Mouse (Mus musculus): ENCODE results near the gene Pigx. TPM values are rescaled to one million over a fixed set of nuclear protein-coding genes. Genes with fewer than 3 reads are reported as not detected.
A peak's percentile ranks its signal among the peaks of the same experiment; 100 is the strongest.
"Not testable (repeated sequence)": the region's sequence is repeated elsewhere in the genome, so short reads cannot be mapped to it uniquely, and the experiment has no call there.

Pigx gene
- polyA plus RNA-seq, 1 experiment from 2014 or later = 153 TPM

- H3K27ac ChIP-seq = no peak overlapping the region
- no peak overlapping the region for H3K4me3 ChIP-seq
- H3K9me3 ChIP-seq = peaks cover 3% of the 10 kb centered on the region; the same call in 1 of the 2 replicates
- no peaks in the 10 kb centered on the region for H3K4me1 ChIP-seq
- H3K36me3 ChIP-seq (replicated peaks) = peaks cover 78% of the 10 kb centered on the region
- 90% methylated on average over 1 of the region's 1 CpGs for WGBS
- DNase-seq (ENCODE audit: extremely low spot score, low spot score) = no peak
- H3K27me3 ChIP-seq (ENCODE audit: poor library complexity, severe bottlenecking) = no peaks in the 10 kb centered on the region
These were observed 6.2 kb upstream of the Pigx start for GRCm38 (mm10) chr16:32105698-32106097.

- WGBS = 94% methylated on average over 13 of the region's 13 CpGs
- peaks cover 21% of the 10 kb centered on the region for H3K4me1 ChIP-seq
- H3K27ac ChIP-seq = no peak overlapping the region
- H3K27me3 ChIP-seq (ENCODE audit: poor library complexity, severe bottlenecking) = no peaks in the 10 kb centered on the region
- DNase-seq (ENCODE audit: extremely low spot score, low spot score) = no peak
- peaks cover 3% of the 10 kb centered on the region; the same call in 1 of the 2 replicates for H3K9me3 ChIP-seq
- H3K36me3 ChIP-seq (replicated peaks) = peaks cover 52% of the 10 kb centered on the region
- no peak overlapping the region; the same call in 1 of the 2 replicates for H3K4me3 ChIP-seq
These were observed 2.8 kb upstream of the Pigx start for GRCm38 (mm10) chr16:32102295-32102694.

- H3K27ac ChIP-seq = peak overlapping the region; percentile 95
- WGBS = under 1% methylated on average over 39 of the region's 39 CpGs
- no peaks in the 10 kb centered on the region for H3K9me3 ChIP-seq
- H3K4me1 ChIP-seq = peaks cover 21% of the 10 kb centered on the region
- H3K36me3 ChIP-seq (replicated peaks) = peaks cover 46% of the 10 kb centered on the region
- no peaks in the 10 kb centered on the region for H3K27me3 ChIP-seq (ENCODE audit: poor library complexity, severe bottlenecking)
- peak overlapping the region; percentile 90 for H3K4me3 ChIP-seq
- no peak for DNase-seq (ENCODE audit: extremely low spot score, low spot score)
These were observed 473 bp downstream of the Pigx start for GRCm38 (mm10) chr16:32098897-32099637.

GRCm38 (mm10) chr16:32097757-32098156, 1.8 kb downstream of the Pigx start:
- not testable (repeated sequence) for DNase-seq (ENCODE audit: extremely low spot score, low spot score); H3K27ac ChIP-seq; H3K9me3 ChIP-seq; H3K27me3 ChIP-seq (ENCODE audit: poor library complexity, severe bottlenecking)
- peaks cover 21% of the 10 kb centered on the region for H3K4me1 ChIP-seq
- WGBS = 92% methylated on average over 2 of the region's 2 CpGs
- H3K36me3 ChIP-seq (replicated peaks) = peaks cover 41% of the 10 kb centered on the region
- peak overlapping the region; percentile 90; the same call in 1 of the 2 replicates for H3K4me3 ChIP-seq

- Histone ChIP-seq H3K4me1 (no peaks in the 10 kb centered on the region), H3K9me3 (no peaks in the 10 kb centered on the region), H3K36me3 (replicated peaks) (peaks cover 93% of the 10 kb centered on the region)
These were observed 8.1 kb downstream of the Pigx start for GRCm38 (mm10) chr16:32091466-32091865.

GRCm38 (mm10) chr16:32087629-32088443, 11.7 kb downstream of the Pigx start:
- no peaks in the 10 kb centered on the region for H3K4me1 ChIP-seq
- H3K27ac ChIP-seq = no peak overlapping the region
- H3K27me3 ChIP-seq (ENCODE audit: poor library complexity, severe bottlenecking) = no peaks in the 10 kb centered on the region
- H3K9me3 ChIP-seq = no peaks in the 10 kb centered on the region
- H3K4me3 ChIP-seq = no peak overlapping the region
- DNase-seq (ENCODE audit: extremely low spot score, low spot score) = no peak
- 87% methylated on average over 17 of the region's 17 CpGs for WGBS
- peaks cover 100% of the 10 kb centered on the region for H3K36me3 ChIP-seq (replicated peaks)

More at GRCm38 (mm10) chr16:32091466-32091865, 8.1 kb downstream of the Pigx start:
- 93% methylated on average over 7 of the region's 7 CpGs for WGBS
- H3K27me3 ChIP-seq (ENCODE audit: poor library complexity, severe bottlenecking) = no peaks in the 10 kb centered on the region
- H3K27ac ChIP-seq = no peak overlapping the region
- H3K4me3 ChIP-seq = no peak overlapping the region
- no peak for DNase-seq (ENCODE audit: extremely low spot score, low spot score)

- no peaks in the 10 kb centered on the region for H3K9me3 ChIP-seq
- WGBS = under 1% methylated on average over 60 of the region's 60 CpGs
These were observed 20.5 kb downstream of the Pigx start, which contains the start of gene Pak2 for GRCm38 (mm10) chr16:32078991-32079511. TSS of gene Pak2 (minus strand) at chr16:32079342.

GRCm38 (mm10) chr16:32078408-32078990, 21.0 kb downstream of the Pigx start:
- Histone ChIP-seq H3K36me3 (replicated peaks) (peaks cover 28% of the 10 kb centered on the region), H3K4me3 (peak overlapping the region; percentile 96), H3K27me3 (ENCODE audit: poor library complexity, severe bottlenecking) (no peaks in the 10 kb centered on the region), H3K27ac (peak overlapping the region; percentile 99), H3K9me3 (no peaks in the 10 kb centered on the region), H3K4me1 (peaks cover 23% of the 10 kb centered on the region)
- DNase-seq (ENCODE audit: extremely low spot score, low spot score) = peak; percentile 75
- WGBS = under 1% methylated on average over 30 of the region's 30 CpGs

More at GRCm38 (mm10) chr16:32078991-32079511, 20.5 kb downstream of the Pigx start, which contains the start of gene Pak2:
- peak; percentile 89 for DNase-seq (ENCODE audit: extremely low spot score, low spot score)
- H3K36me3 ChIP-seq (replicated peaks) = peaks cover 31% of the 10 kb centered on the region
- peak within 1 kb of the TSS; percentile 96 for H3K4me3 ChIP-seq
- no peaks in the 10 kb centered on the region for H3K27me3 ChIP-seq (ENCODE audit: poor library complexity, severe bottlenecking)
- H3K4me1 ChIP-seq = peaks cover 23% of the 10 kb centered on the region
- peak within 1 kb of the TSS; percentile 99 for H3K27ac ChIP-seq

- no peaks in the 10 kb centered on the region for H3K9me3 ChIP-seq
- peaks cover 27% of the 10 kb centered on the region for H3K36me3 ChIP-seq (replicated peaks)
- no peaks in the 10 kb centered on the region for H3K27me3 ChIP-seq (ENCODE audit: poor library complexity, severe bottlenecking)
- DNase-seq (ENCODE audit: extremely low spot score, low spot score) = no peak
- H3K4me1 ChIP-seq = peaks cover 23% of the 10 kb centered on the region
- H3K4me3 ChIP-seq = peak overlapping the region; percentile 96
- peak overlapping the region; percentile 99 for H3K27ac ChIP-seq
- WGBS = 18% methylated on average over 13 of the region's 13 CpGs
These were observed 21.7 kb downstream of the Pigx start for GRCm38 (mm10) chr16:32077648-32078407.

- Histone ChIP-seq H3K4me1 (peaks cover 23% of the 10 kb centered on the region), H3K27me3 (ENCODE audit: poor library complexity, severe bottlenecking) (no peaks in the 10 kb centered on the region), H3K9me3 (no peaks in the 10 kb centered on the region), H3K27ac (no peak overlapping the region), H3K4me3 (peak overlapping the region; percentile 96; the same call in 1 of the 2 replicates), H3K36me3 (replicated peaks) (peaks cover 21% of the 10 kb centered on the region)
- DNase-seq (ENCODE audit: extremely low spot score, low spot score) = no peak
- WGBS = 97% methylated on average over 3 of the region's 3 CpGs
These were observed 23.1 kb downstream of the Pigx start for GRCm38 (mm10) chr16:32076406-32076805.

GRCm38 (mm10) chr16:32075762-32076161, 23.8 kb downstream of the Pigx start:
- Histone ChIP-seq H3K4me1 (peaks cover 23% of the 10 kb centered on the region), H3K4me3 (no peak overlapping the region), H3K36me3 (replicated peaks) (peaks cover 21% of the 10 kb centered on the region), H3K27ac (no peak overlapping the region), H3K27me3 (ENCODE audit: poor library complexity, severe bottlenecking) (no peaks in the 10 kb centered on the region), H3K9me3 (no peaks in the 10 kb centered on the region)
- no peak for DNase-seq (ENCODE audit: extremely low spot score, low spot score)
- 74% methylated on average over 1 of the region's 1 CpGs for WGBS

GRCm38 (mm10) chr16:32070070-32070469, 29.5 kb downstream of the Pigx start:
- H3K27ac ChIP-seq; H3K4me1 ChIP-seq; DNase-seq (ENCODE audit: extremely low spot score, low spot score); H3K27me3 ChIP-seq (ENCODE audit: poor library complexity, severe bottlenecking); H3K4me3 ChIP-seq; H3K9me3 ChIP-seq: not testable (repeated sequence)
- 85% methylated on average over 4 of the region's 4 CpGs for WGBS
- peaks cover 14% of the 10 kb centered on the region for H3K36me3 ChIP-seq (replicated peaks)
